Mouse (Mus musculus) lung, postnatal 0 days (tissue): ENCODE results near the gene Gm21987.

Source experiments
- CTCF ChIP-seq: IDR thresholded peaks from 2 replicates; pipeline ENCODE4 v1.5.1; 2016; ENCODE audit warnings: antibody characterized with exemption, mild to moderate bottlenecking
- EP300 ChIP-seq: IDR thresholded peaks from 2 replicates; pipeline ENCODE4 v1.6.1; 2016; ENCODE audit warnings: antibody characterized with exemption, mild to moderate bottlenecking, control low read depth

DNA sequence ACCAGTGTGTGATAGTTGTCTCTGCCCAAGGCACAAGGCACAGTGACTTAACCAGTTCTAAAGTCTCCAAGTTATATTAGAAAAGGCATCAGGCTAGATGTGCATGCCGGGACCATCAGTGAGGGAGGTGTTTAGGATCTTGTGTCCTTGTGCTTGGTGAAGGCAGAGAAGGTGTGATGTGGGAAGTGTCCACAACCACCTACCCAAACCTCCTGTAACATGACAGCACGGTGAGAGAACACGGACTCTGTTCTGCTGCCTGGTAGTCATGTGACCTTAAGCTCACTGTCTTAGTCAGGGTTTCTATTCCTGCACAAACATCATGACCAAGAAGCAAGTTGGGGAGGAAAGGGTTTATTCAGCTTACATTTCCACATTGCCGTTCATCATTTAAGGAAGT lies 19.4 kb downstream of the Gm21987 start:
- no peak for TF ChIP-seq CTCF
- no peak for TF ChIP-seq EP300
